In the genomic region with DNA sequence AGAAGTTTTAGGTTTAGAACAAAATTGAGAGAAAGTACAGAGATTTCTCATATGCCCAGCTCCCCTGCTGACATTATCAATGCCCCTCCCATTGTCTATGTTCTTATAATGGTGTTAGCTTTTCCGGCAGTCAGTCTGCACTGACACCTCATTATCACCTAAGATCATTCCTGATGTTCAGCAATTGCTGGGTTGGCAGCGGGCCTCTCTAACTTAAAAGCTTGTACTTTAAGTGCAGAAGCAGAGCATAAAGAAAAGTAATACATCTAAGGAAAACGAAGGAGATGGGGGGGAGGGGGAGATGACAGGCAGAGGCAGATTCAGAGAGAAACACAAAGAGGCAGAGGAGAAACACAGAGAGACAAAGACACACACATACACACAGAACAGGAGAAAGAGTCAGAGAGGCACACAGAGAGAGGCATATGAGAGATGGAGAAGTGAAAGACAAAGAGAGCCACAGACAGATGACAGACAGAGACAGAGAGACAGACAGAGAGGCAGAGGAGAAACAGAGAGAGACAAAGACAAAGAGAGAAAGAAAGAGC, we compare ENCODE assay signal across 1 mouse cellular context.
TF ChIP-seq lines count a peak whose summit lies in the region.

No protein-coding gene starts in this region.

TF ChIP-seq in CH12.LX, 34 proteins besides CTCF, POLR2A, EP300 and RAD21 (continued from another document):
- TF ChIP-seq MEF2A (IDR thresholded peaks at IDR 0.05; ENCODE audit: borderline replicate concordance, low read depth, low read length), result no peak
